Mouse (Mus musculus) testis, adult 2 months (tissue): Measurements from ENCODE around the gene Fpr1.

Experiments
- CTCF ChIP-seq: fragments of 200-500 bp; IDR thresholded peaks from 2 replicates; pipeline ENCODE4 v1.5.1; 2012; ENCODE audit warnings: low read depth, mild to moderate bottlenecking, inconsistent platforms, low read length, moderate library complexity; ENCODE audit not compliant: control insufficient read depth, insufficient read depth, insufficient replicate concordance
- POLR2A ChIP-seq: fragments of 200-500 bp; IDR thresholded peaks from 2 replicates; pipeline ENCODE4 v1.6.1; 2012; ENCODE audit warnings: low read depth, mild to moderate bottlenecking, inconsistent platforms, low read length, moderate library complexity; ENCODE audit not compliant: control insufficient read depth

DNA sequence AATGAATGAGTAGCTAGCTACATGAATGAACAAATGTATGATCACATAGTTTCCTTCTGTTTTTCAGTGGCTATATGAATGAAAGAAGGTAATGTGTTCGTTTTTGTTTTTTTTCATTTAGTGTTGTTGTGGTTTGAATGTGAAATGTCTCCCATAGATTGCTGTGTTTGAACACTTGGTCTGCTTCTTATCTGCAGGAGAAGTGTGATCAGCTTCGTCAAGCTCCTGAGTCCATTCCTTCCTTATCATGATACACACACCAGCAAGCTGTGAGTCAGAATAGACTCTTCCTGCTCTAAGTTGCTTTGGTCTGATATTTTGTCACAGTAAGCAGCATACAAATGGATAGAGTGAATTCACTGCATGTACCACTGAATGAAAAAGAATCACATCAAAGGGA lies 34.8 kb downstream of the Fpr1 start:
- TF ChIP-seq CTCF (no peak), POLR2A (no peak)
